ENCODE assay signal across 19 mouse cellular contexts in genomic region chr5:106753289-106753688, GRCm38 (mm10). TPM values are rescaled to one million over a fixed set of nuclear protein-coding genes. Genes with fewer than 3 reads are reported as not detected.
DNase-seq lines count a peak whose midpoint lies in the region; ATAC-seq lines count a peak whose summit lies in the region.
"Had no signal": no experiment of that assay in that cellular context is flagged by ENCODE, and none has a peak within 500 bp of the region (broad histone marks: within the 10 kb centered on the region; RNA-seq: fewer than 3 reads in every experiment).

No protein-coding gene starts in this region.

- no peak overlapping the region for H3K27ac ChIP-seq in kidney, embryonic 15.5 days
- H3K27ac ChIP-seq in midbrain, embryonic 13.5 days, result no peak overlapping the region
- H3K27ac ChIP-seq: embryonic facial prominence, embryonic 10.5 days; embryonic facial prominence, embryonic 12.5 days; forebrain, embryonic 13.5 days; forebrain, embryonic 15.5 days had no signal

- no peak overlapping the region for H3K9ac ChIP-seq in kidney, embryonic 15.5 days
- no peak overlapping the region for H3K9ac ChIP-seq in midbrain, embryonic 13.5 days (replicated peaks)
- H3K9ac ChIP-seq: embryonic facial prominence, embryonic 12.5 days; forebrain, embryonic 13.5 days; forebrain, embryonic 15.5 days; forebrain, postnatal 0 days had no signal

- H3K36me3 ChIP-seq in kidney, embryonic 15.5 days, result no peaks in the 10 kb centered on the region
- H3K36me3 ChIP-seq in midbrain, embryonic 13.5 days, result no peaks in the 10 kb centered on the region
- H3K36me3 ChIP-seq: embryonic facial prominence, embryonic 10.5 days; embryonic facial prominence, embryonic 12.5 days; forebrain, embryonic 15.5 days had no signal

- H3K27me3 ChIP-seq in kidney, embryonic 15.5 days, result peaks cover 22% of the 10 kb centered on the region
- peaks cover 6% of the 10 kb centered on the region; the same call in 1 of the 2 replicates for H3K27me3 ChIP-seq in midbrain, embryonic 13.5 days

- H3K4me2 ChIP-seq in kidney, embryonic 15.5 days, result no peak overlapping the region
- H3K4me2 ChIP-seq in midbrain, embryonic 13.5 days (replicated peaks), result no peak overlapping the region
- H3K4me2 ChIP-seq: embryonic facial prominence, embryonic 12.5 days; forebrain, embryonic 13.5 days; forebrain, embryonic 15.5 days had no signal

- 21% methylated on average over 1 of the region's 1 CpGs for WGBS in kidney, embryonic 15.5 days
- 100% methylated on average over 1 of the region's 1 CpGs for WGBS in midbrain, embryonic 13.5 days

- peaks cover 15% of the 10 kb centered on the region for H3K4me1 ChIP-seq in kidney, embryonic 15.5 days
- peaks cover 23% of the 10 kb centered on the region for H3K4me1 ChIP-seq in midbrain, embryonic 13.5 days (replicated peaks)

- peak; percentile 29; the same call in 1 of the 2 replicates for ATAC-seq in kidney, embryonic 15.5 days (replicated peaks; ENCODE audit: low FRiP score)
- no peak for ATAC-seq in midbrain, embryonic 13.5 days
- ATAC-seq: forebrain, embryonic 13.5 days; forebrain, embryonic 15.5 days; forebrain, postnatal 0 days had no signal

- no peak overlapping the region for H3K4me3 ChIP-seq in kidney, embryonic 15.5 days (replicated peaks)
- no peak overlapping the region for H3K4me3 ChIP-seq in midbrain, embryonic 13.5 days (replicated peaks)
- H3K4me3 ChIP-seq: embryonic facial prominence, embryonic 10.5 days; embryonic facial prominence, embryonic 12.5 days; forebrain, embryonic 13.5 days; forebrain, embryonic 15.5 days had no signal

- DNase-seq in kidney, adult 18-20 months, result no peak
- DNase-seq in ES-CJ7 (ENCODE audit: low read depth, low spot score) (peak; percentile 60), ZHBTc4 (ENCODE audit: low read depth, low spot score) (peak; percentile 42)
- no peak for DNase-seq in layer of hippocampus, adult 9-10 months (ENCODE audit: low spot score)
- DNase-seq: adrenal gland, adult 2 months; adrenal gland, postnatal 10 days; adrenal gland, postnatal 25 days; cerebellum, adult 11 months; cerebellum, adult 2 months; cerebellum, adult 9-10 months; cerebellum, postnatal 10 days; cerebellum, postnatal 25 days; forebrain, postnatal 0 days had no signal

- H3K9me3 ChIP-seq in kidney, embryonic 15.5 days (replicated peaks), result no peaks in the 10 kb centered on the region
- H3K9me3 ChIP-seq in midbrain, embryonic 13.5 days, result no peaks in the 10 kb centered on the region
- H3K9me3 ChIP-seq: embryonic facial prominence, embryonic 10.5 days; embryonic facial prominence, embryonic 12.5 days; forebrain, embryonic 13.5 days; forebrain, embryonic 15.5 days had no signal

RNA-seq across cellular contexts. Expression of gene Zfp644, which starts 56.2 kb away (rescaled TPM):
- polyA plus RNA-seq in kidney, embryonic 15.5 days (2015; fragmentation: Nextera tagmentation; extraction: Ambion mirVana), result 61.0 and 63.7 TPM in 2 replicates
- polyA plus RNA-seq in midbrain, embryonic 13.5 days (2015; fragmentation: Nextera tagmentation; extraction: Ambion mirVana), result 84.5 and 89.7 TPM in 2 replicates

Comparison
In these comparisons a context has a peak if more than half of its experiments do, and no peak if none do; other contexts are left out.
1. DNase-seq: peak in ES-CJ7 (single experiment) and ZHBTc4 (single experiment); none in kidney, adult 18-20 months (single experiment) and layer of hippocampus, adult 9-10 months (single experiment).